Mouse (Mus musculus): Measurements from ENCODE around the gene Mxi1. TPM values are rescaled to one million over a fixed set of nuclear protein-coding genes. Genes with fewer than 3 reads are reported as not detected.
A peak's percentile ranks its signal among the peaks of the same experiment; 100 is the strongest.

Mxi1 gene
- polyA plus RNA-seq, 1 experiment from 2014 or later, result 58.9 TPM

DNA sequence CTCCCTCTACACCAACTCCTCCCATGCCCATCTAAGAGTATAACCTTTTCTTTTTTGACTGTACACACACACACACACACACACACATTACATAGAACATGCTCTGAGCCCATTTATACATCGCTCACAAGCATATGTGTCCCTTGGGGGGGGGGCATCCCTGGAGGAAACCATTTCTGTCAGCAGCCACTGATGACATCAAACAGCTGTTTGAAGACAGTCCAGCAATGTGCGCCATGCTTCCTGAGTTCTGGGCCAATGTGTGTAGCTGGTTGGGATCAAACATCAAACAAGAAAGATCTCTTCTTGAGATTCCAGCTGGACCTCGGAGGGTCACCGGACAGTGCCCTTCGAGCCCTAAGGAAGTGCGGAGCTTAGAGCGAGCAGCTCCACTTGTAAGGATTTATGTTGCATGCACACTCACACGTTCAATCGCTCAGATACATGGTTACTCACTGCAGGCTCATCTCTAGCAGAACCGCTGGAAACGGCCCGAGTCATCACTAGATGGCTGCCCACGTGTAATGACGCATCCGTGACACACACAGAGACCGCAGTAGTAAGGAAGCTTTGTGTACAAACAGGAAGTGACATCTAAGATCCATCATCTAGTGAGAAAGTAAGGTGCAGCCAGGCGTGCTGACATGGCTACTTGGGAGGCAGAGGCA, 37.1 kb upstream of the Mxi1 start:
- Histone ChIP-seq H3K27ac (ENCODE audit: low read depth, low read length) (no peak overlapping the region), H3K4me2 (replicated peaks; ENCODE audit: low read depth) (no peak overlapping the region), H3K36me3 (ENCODE audit: control insufficient read depth, insufficient read depth) (no peaks in the 10 kb centered on the region), H3K27me3 (replicated peaks; ENCODE audit: control insufficient read depth, insufficient read depth, low read length) (no peaks in the 10 kb centered on the region), H3K9me3 (ENCODE audit: control insufficient read depth) (no peaks in the 10 kb centered on the region), H3K4me3 (ENCODE audit: low read depth, low read length) (no peak overlapping the region), H3K9ac (ENCODE audit: low read depth, low read length) (no peak overlapping the region), H3K4me1 (replicated peaks; ENCODE audit: control insufficient read depth, insufficient read depth, low read length) (peaks cover 4% of the 10 kb centered on the region; the same call in 1 of the 2 replicates)
- no peak for ATAC-seq
- no peak for TF ChIP-seq CTCF (IDR thresholded peaks at IDR 0.05; ENCODE audit: low read depth)
- WGBS, result 78% methylated on average over 17 of the region's 17 CpGs

DNA sequence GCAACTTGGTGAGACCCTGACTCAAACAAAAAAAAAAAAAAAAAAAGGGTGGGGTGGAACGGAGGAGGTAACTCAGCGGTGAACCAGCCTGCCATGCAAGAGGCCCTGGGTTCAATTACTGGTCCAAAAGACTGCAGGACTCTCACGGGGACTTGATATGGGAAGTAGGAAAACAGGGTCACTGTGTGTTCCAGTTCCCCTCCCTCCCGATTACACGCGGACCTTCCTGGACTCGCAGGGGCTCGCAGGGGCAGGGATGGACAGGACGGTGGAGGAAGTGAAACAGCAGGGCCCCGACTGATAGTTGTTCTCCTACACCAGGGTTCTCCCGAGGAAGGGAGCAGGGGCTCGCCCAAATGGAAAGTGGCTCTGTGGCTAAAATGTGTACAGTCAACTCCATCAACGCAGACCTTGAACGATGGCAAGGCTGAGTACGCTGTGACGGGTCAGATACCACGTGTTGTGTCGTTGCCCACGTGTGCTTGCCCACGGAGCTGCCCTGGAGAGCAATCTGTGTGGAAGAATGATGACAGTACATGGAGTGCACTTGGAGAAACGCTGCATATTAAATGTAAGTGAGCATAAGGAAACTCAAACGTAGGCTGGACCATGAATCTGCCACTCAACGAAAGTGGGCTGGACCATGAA, 36.4 kb upstream of the Mxi1 start:
- ATAC-seq, result no peak
- TF ChIP-seq CTCF (IDR thresholded peaks at IDR 0.05; ENCODE audit: low read depth), result no peak
- Histone ChIP-seq H3K27ac (ENCODE audit: low read depth, low read length) (no peak overlapping the region), H3K4me1 (replicated peaks; ENCODE audit: control insufficient read depth, insufficient read depth, low read length) (peaks cover 4% of the 10 kb centered on the region; the same call in 1 of the 2 replicates), H3K36me3 (ENCODE audit: control insufficient read depth, insufficient read depth) (no peaks in the 10 kb centered on the region), H3K9ac (ENCODE audit: low read depth, low read length) (no peak overlapping the region), H3K27me3 (replicated peaks; ENCODE audit: control insufficient read depth, insufficient read depth, low read length) (no peaks in the 10 kb centered on the region), H3K4me2 (replicated peaks; ENCODE audit: low read depth) (no peak overlapping the region), H3K9me3 (ENCODE audit: control insufficient read depth) (no peaks in the 10 kb centered on the region), H3K4me3 (ENCODE audit: low read depth, low read length) (no peak overlapping the region)
- WGBS, result 87% methylated on average over 23 of the region's 23 CpGs

DNA sequence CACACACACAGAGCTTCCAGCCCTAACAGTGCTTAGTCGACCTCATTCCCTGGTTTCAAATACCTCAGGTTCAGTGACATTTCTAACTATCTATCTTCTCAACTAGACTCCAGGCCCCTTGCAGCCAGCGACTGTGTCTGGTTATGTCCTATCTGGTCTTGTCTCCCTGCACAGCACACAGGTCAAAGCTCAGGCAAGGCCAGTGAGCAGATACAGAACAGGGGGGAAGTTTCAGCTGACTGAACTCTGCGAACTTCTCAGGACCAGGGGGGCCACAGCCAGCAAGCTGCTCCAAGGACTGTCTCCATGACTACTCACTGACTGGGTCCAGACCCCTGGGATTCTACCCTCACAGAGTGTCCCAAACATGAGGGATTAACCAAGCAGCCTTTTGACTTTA, 35.1 kb upstream of the Mxi1 start:
- Histone ChIP-seq H3K27ac (ENCODE audit: low read depth, low read length) (peak overlapping the region; percentile 78), H3K4me3 (ENCODE audit: low read depth, low read length) (no peak overlapping the region), H3K4me2 (replicated peaks; ENCODE audit: low read depth) (no peak overlapping the region), H3K9ac (ENCODE audit: low read depth, low read length) (no peak overlapping the region), H3K4me1 (replicated peaks; ENCODE audit: control insufficient read depth, insufficient read depth, low read length) (peaks cover 4% of the 10 kb centered on the region; the same call in 1 of the 2 replicates), H3K9me3 (ENCODE audit: control insufficient read depth) (no peaks in the 10 kb centered on the region), H3K27me3 (replicated peaks; ENCODE audit: control insufficient read depth, insufficient read depth, low read length) (no peaks in the 10 kb centered on the region), H3K36me3 (ENCODE audit: control insufficient read depth, insufficient read depth) (no peaks in the 10 kb centered on the region)
- 17% methylated on average over 3 of the region's 3 CpGs for WGBS
- TF ChIP-seq CTCF (IDR thresholded peaks at IDR 0.05; ENCODE audit: low read depth), result no peak
- ATAC-seq, result peak; percentile 62

DNA sequence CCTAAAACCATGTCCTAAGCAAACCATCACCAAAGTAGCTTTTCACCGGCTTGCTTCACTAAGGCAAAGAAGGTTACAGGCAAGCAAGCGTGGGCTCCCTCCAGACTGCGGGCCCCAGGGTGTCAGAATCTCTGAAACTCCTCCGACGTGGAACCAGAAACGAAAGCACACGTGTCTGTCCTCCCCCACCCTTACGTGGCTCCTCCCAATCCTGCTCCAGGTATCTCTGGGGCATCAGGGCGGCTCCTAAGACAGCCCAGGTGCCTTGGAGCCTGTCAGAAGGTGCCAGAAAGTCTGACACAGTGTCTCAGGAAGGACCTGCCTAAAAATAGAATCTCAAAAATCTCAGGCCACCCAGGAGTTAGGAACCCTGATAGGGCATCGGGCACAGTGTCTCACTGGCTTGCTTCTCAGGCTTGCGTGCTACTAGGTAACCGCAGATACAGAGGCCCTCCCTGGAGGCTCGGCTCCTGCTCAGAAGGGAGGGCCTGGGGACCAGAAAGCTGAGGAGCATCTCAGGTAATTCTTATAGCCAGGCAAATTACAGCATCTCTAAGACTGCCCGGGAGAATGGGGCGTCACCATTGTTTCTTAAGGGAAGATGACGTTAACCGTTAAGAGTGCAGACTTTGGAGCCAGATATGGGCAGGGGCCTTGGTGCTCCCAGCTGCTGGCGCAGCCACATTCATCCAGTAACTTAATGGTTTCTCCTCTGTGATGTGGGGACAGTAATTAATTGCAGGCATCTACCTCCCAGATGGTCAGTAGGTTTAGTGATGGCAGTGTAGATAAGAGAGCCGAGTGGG, 33.2 kb upstream of the Mxi1 start:
- peak overlapping the region; percentile 40 for H3K4me2 ChIP-seq (replicated peaks; ENCODE audit: low read depth)
- no peaks in the 10 kb centered on the region for H3K27me3 ChIP-seq (replicated peaks; ENCODE audit: control insufficient read depth, insufficient read depth, low read length)
- H3K4me1 ChIP-seq (replicated peaks; ENCODE audit: control insufficient read depth, insufficient read depth, low read length), result peaks cover 4% of the 10 kb centered on the region; the same call in 1 of the 2 replicates
- no peak overlapping the region for H3K9ac ChIP-seq (ENCODE audit: low read depth, low read length)
- H3K36me3 ChIP-seq (ENCODE audit: control insufficient read depth, insufficient read depth), result no peaks in the 10 kb centered on the region
- H3K27ac ChIP-seq (ENCODE audit: low read depth, low read length), result peak overlapping the region; percentile 78
- 42% methylated on average over 19 of the region's 19 CpGs for WGBS
- peak; percentile 73 for ATAC-seq
- TF ChIP-seq CTCF (IDR thresholded peaks at IDR 0.05; ENCODE audit: low read depth), result no peak
- no peak overlapping the region for H3K4me3 ChIP-seq (ENCODE audit: low read depth, low read length)
- no peaks in the 10 kb centered on the region for H3K9me3 ChIP-seq (ENCODE audit: control insufficient read depth)

DNA sequence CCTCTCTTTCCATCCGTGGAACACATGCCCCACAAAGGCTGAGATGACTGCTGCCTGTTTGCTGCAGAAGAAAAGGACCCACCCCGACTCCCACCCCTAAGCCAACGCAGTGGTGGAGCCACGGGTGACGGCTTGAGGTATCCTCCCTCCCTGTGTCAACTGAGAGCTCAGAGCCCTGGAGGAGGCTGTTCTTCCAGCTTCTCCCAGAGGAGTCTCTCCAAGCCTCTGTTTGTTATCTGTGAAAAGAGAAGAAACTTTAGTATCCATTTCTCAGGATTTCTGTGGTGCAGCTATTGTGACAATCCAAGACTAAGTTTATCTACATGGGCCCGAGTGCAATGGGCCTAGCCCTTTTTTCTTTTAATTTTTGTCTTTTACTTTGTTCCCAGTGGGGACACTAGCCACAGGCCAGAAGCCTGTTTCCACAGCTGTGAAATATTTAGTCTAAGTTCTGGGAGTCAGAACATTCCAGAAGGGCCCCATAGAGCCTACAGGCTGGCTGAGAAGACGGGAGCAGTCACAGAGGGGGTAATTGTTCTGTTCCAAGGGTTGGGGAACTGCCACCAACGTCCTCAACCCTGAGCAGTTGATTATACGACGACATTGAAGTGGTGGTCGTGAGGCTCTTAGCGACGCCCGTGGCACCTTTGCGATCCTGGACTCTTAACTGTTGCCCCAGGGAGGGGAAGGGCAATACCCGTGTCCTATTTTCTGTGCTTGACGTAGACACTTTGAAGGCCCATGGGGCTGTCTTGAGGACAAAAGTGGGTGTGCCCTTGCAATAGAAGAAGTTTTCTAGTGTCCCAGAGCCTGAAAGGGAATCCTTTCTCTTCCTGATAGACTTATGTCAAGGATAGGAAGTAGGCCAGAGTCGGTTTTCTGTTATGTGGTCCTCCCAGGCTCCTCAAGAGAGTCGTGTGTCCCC, 31.6 kb upstream of the Mxi1 start:
- Histone ChIP-seq H3K9me3 (ENCODE audit: control insufficient read depth) (no peaks in the 10 kb centered on the region), H3K4me2 (replicated peaks; ENCODE audit: low read depth) (no peak overlapping the region), H3K4me3 (ENCODE audit: low read depth, low read length) (no peak overlapping the region), H3K9ac (ENCODE audit: low read depth, low read length) (no peak overlapping the region), H3K27me3 (replicated peaks; ENCODE audit: control insufficient read depth, insufficient read depth, low read length) (no peaks in the 10 kb centered on the region), H3K27ac (ENCODE audit: low read depth, low read length) (no peak overlapping the region), H3K36me3 (ENCODE audit: control insufficient read depth, insufficient read depth) (no peaks in the 10 kb centered on the region), H3K4me1 (replicated peaks; ENCODE audit: control insufficient read depth, insufficient read depth, low read length) (peaks cover 4% of the 10 kb centered on the region; the same call in 1 of the 2 replicates)
- no peak for TF ChIP-seq CTCF (IDR thresholded peaks at IDR 0.05; ENCODE audit: low read depth)
- no peak for ATAC-seq
- WGBS, result 72% methylated on average over 19 of the region's 19 CpGs

Data from intestine, postnatal 0 days (tissue).